Mouse (Mus musculus) kidney, adult 2 months (tissue): ENCODE measurements around the gene Pacs1.

Source experiments
- CTCF ChIP-seq: fragments of 200-500 bp; conservative IDR thresholded peaks from 2 replicates; pipeline ENCODE4 v1.5.1; 2011; ENCODE audit warnings: low read depth, mild to moderate bottlenecking, control low read depth, low read length, moderate library complexity, mixed read lengths; ENCODE audit not compliant: insufficient read depth, insufficient read length
- POLR2A ChIP-seq: fragments of 200-500 bp; IDR thresholded peaks from one replicate; pipeline ENCODE4 v1.6.1; 2011; ENCODE audit warnings: low read depth, low read length, control low read depth

- TF ChIP-seq CTCF = no peak
- TF ChIP-seq POLR2A = no peak
These were observed 558 bp downstream of the Pacs1 start for GRCm38 (mm10) chr19:5272326-5272795.
